Mouse (Mus musculus) spleen, embryonic (tissue): ENCODE data around the gene Slc22a12.

Experiments
- CTCF ChIA-PET: fragments of 350-600 bp; sonication (Branson Sonifier 250); formaldehyde crosslinking; loops from one replicate; lab custom pipeline; 2022; lab: Charles Lee

The Slc22a12 gene

GRCm38 (mm10) chr19:6494504-6495170, 48.2 kb downstream of the Slc22a12 start:
- CTCF ChIA-PET = interaction anchor here (0.6 kb wide), 1 partner anchor 169 kb away, joined by 3 read pairs; no protein-coding TSS in a partner anchor

GRCm38 (mm10) chr19:6494032-6494431, 48.8 kb downstream of the Slc22a12 start:
- CTCF ChIA-PET = no interaction called here

- CTCF ChIA-PET = no interaction called here
These were observed 49.6 kb downstream of the Slc22a12 start for GRCm38 (mm10) chr19:6493219-6493618.

GRCm38 (mm10) chr19:6492124-6492523, 50.7 kb downstream of the Slc22a12 start:
- CTCF ChIA-PET = interaction anchor here (0.6 to 0.7 kb wide), 2 partner anchors 115 to 171 kb away, joined by 3 read pairs; no protein-coding TSS in a partner anchor

- CTCF ChIA-PET = interaction anchor here (0.6 to 0.7 kb wide), 2 partner anchors 116 to 171 kb away, joined by 3 read pairs; no protein-coding TSS in a partner anchor
These were observed 51.3 kb downstream of the Slc22a12 start for GRCm38 (mm10) chr19:6491538-6491937.

GRCm38 (mm10) chr19:6489030-6489429, 53.8 kb downstream of the Slc22a12 start:
- CTCF ChIA-PET = no interaction called here
